Mouse (Mus musculus) stomach, adult 2 months (tissue): ENCODE results near the gene Atp6v1g2. TPM values are rescaled to one million over a fixed set of nuclear protein-coding genes. Genes with fewer than 3 reads are reported as not detected.

Experiments used
- polyA plus RNA-seq: library from polyadenylated mRNA; depleted of rRNA; stranded (reverse); fragments of >200 nt; gene quantifications from 2 replicates; pipeline ENCODE4 v1.2.3, GENCODE M21; 2012; rRNA removed

Atp6v1g2 gene
- polyA plus RNA-seq, result 1.3 and 1.7 TPM in 2 replicates

GRCm38 (mm10) chr17:35233114-35233980 lies at the start of gene Atp6v1g2:
Gene Atp6v1g2 (plus strand): TSS chr17:35233660.

GRCm38 (mm10) chr17:35187959-35188610 lies 45.4 kb upstream of the Atp6v1g2 start, which contains the start of gene Lst1:
Gene Lst1 (minus strand): TSS chr17:35188439.

GRCm38 (mm10) chr17:35193881-35194843 lies 39.3 kb upstream of the Atp6v1g2 start, which contains the start of gene Ltb:
Gene Ltb (plus strand): TSS chr17:35194439.

GRCm38 (mm10) chr17:35201787-35202186 lies 31.7 kb upstream of the Atp6v1g2 start, which contains the start of gene Tnf:
Gene Tnf (minus strand): TSS chr17:35202007.

GRCm38 (mm10) chr17:35204494-35205379 lies 28.7 kb upstream of the Atp6v1g2 start, which contains the start of gene Lta:
Gene Lta (minus strand): TSS chr17:35205351.

GRCm38 (mm10) chr17:35220156-35220952 lies 13.1 kb upstream of the Atp6v1g2 start, which contains the start of gene Gm16181:
Gene Gm16181 (plus strand): TSS chr17:35220834.

GRCm38 (mm10) chr17:35235614-35236389 lies 2.3 kb downstream of the Atp6v1g2 start, which contains the start of gene Nfkbil1:
Gene Nfkbil1 (minus strand): TSS chr17:35235792.

GRCm38 (mm10) chr17:35241305-35242014 lies 8.0 kb downstream of the Atp6v1g2 start, which contains the start of gene Ddx39b:
Gene Ddx39b (plus strand): TSS chr17:35241746.

GRCm38 (mm10) chr17:35262664-35263522 lies 29.4 kb downstream of the Atp6v1g2 start, which contains the start of gene H2-D1:
Gene H2-D1 (plus strand): TSS chr17:35262730.

Other genes with a start within 250 kb of the Atp6v1g2 start
- gene Vars, start 232.7 kb upstream of the Atp6v1g2 start, polyA plus RNA-seq, result 95.5 and 126 TPM in 2 replicates
- gene Vwa7, start 217.1 kb upstream of the Atp6v1g2 start, polyA plus RNA-seq, result 1.9 and 2.2 TPM in 2 replicates
- gene Sapcd1, start 205.6 kb upstream of the Atp6v1g2 start, polyA plus RNA-seq, result 0.58 and 1.9 TPM in 2 replicates
- 2.6 and 5.6 TPM in 2 replicates for gene Msh5, start 186.9 kb upstream of the Atp6v1g2 start, polyA plus RNA-seq
- gene Clic1, start 183.7 kb upstream of the Atp6v1g2 start, polyA plus RNA-seq, result 131 and 147 TPM in 2 replicates
- gene Ddah2, start 174.6 kb upstream of the Atp6v1g2 start, polyA plus RNA-seq, result 16.3 and 20.7 TPM in 2 replicates
- gene Ly6g6c, start 168.3 kb upstream of the Atp6v1g2 start, polyA plus RNA-seq, result 243 and 312 TPM in 2 replicates
- gene Mpig6b, start 167.5 kb upstream of the Atp6v1g2 start, polyA plus RNA-seq, result 0.42 and 0.65 TPM in 2 replicates
- gene Ly6g6e, start 156.8 kb upstream of the Atp6v1g2 start, polyA plus RNA-seq, result 99.6 and 112 TPM in 2 replicates
- gene Ly6g6d, start 155.6 kb upstream of the Atp6v1g2 start, polyA plus RNA-seq, result 5.1 and 6.4 TPM in 2 replicates
- gene Ly6g6f, start 148.1 kb upstream of the Atp6v1g2 start, polyA plus RNA-seq, result 1.2 and 2.0 TPM in 2 replicates
- 88.7 and 152 TPM in 2 replicates for gene Abhd16a, start 144.4 kb upstream of the Atp6v1g2 start, polyA plus RNA-seq
- 1.4 TPM in 1 of 2 replicates, not detected in the other for gene Ly6g5c, start 125.4 kb upstream of the Atp6v1g2 start, polyA plus RNA-seq
- 1.2 and 2.2 TPM in 2 replicates for gene Ly6g5b, start 118.2 kb upstream of the Atp6v1g2 start, polyA plus RNA-seq
- gene Gpank1, start 112.2 kb upstream of the Atp6v1g2 start, polyA plus RNA-seq, result 9.3 and 11.8 TPM in 2 replicates
- gene Csnk2b, start 111.6 kb upstream of the Atp6v1g2 start, polyA plus RNA-seq, result 258 and 301 TPM in 2 replicates
- gene D17H6S53E, start 107.3 kb upstream of the Atp6v1g2 start, polyA plus RNA-seq, result 13.7 and 19.0 TPM in 2 replicates
- 0.08 and 0.20 TPM in 2 replicates for gene Apom, start 101.6 kb upstream of the Atp6v1g2 start, polyA plus RNA-seq
- gene Bag6, start 98.5 kb upstream of the Atp6v1g2 start, polyA plus RNA-seq, result 92.9 and 94.1 TPM in 2 replicates
- gene Prrc2a, start 68.8 kb upstream of the Atp6v1g2 start, polyA plus RNA-seq, result 262 and 284 TPM in 2 replicates
- 0.11 and 0.48 TPM in 2 replicates for gene Aif1, start 57.6 kb upstream of the Atp6v1g2 start, polyA plus RNA-seq
- 3.7 and 6.5 TPM in 2 replicates for gene Lst1, start 45.2 kb upstream of the Atp6v1g2 start, polyA plus RNA-seq
- 1.5 and 5.7 TPM in 2 replicates for gene Ltb, start 39.2 kb upstream of the Atp6v1g2 start, polyA plus RNA-seq
- gene Tnf, start 31.7 kb upstream of the Atp6v1g2 start, polyA plus RNA-seq, result 0.24 and 0.42 TPM in 2 replicates
- gene Lta, start 28.3 kb upstream of the Atp6v1g2 start, polyA plus RNA-seq, result 0.10 and 0.36 TPM in 2 replicates
- gene Gm16181, start 12.8 kb upstream of the Atp6v1g2 start, polyA plus RNA-seq, result 0.42 TPM in 1 of 2 replicates, not detected in the other
- 15.7 and 37.5 TPM in 2 replicates for gene Nfkbil1, start 2.1 kb downstream of the Atp6v1g2 start, polyA plus RNA-seq
- 74.9 and 91.6 TPM in 2 replicates for gene Ddx39b, start 8.1 kb downstream of the Atp6v1g2 start, polyA plus RNA-seq
- 243 and 319 TPM in 2 replicates for gene H2-D1, start 29.1 kb downstream of the Atp6v1g2 start, polyA plus RNA-seq
- gene H2-Q1, start 86.7 kb downstream of the Atp6v1g2 start, polyA plus RNA-seq, result 0.04 TPM in 1 of 2 replicates, not detected in the other
- gene H2-Q2, start 108.6 kb downstream of the Atp6v1g2 start, polyA plus RNA-seq, result 0.18 and 0.54 TPM in 2 replicates
- 29.8 and 31.3 TPM in 2 replicates for gene H2-Q4, start 146.0 kb downstream of the Atp6v1g2 start, polyA plus RNA-seq
- 5.2 and 5.8 TPM in 2 replicates for gene H2-Q6, start 191.2 kb downstream of the Atp6v1g2 start, polyA plus RNA-seq
- gene H2-Q7, start 205.5 kb downstream of the Atp6v1g2 start, polyA plus RNA-seq, result 12.4 and 12.6 TPM in 2 replicates
- gene H2-Q10, start 236.4 kb downstream of the Atp6v1g2 start, polyA plus RNA-seq, result 1.8 and 5.2 TPM in 2 replicates